Mouse (Mus musculus) mature B cell (primary cell): ENCODE results near the gene Olfr971.
"Not testable (repeated sequence)": the region's sequence is repeated elsewhere in the genome, so short reads cannot be mapped to it uniquely, and the experiment has no call there.

Experiments used
- in situ Hi-C: fragments of 300-500 bp; cut with MboI; formaldehyde crosslinking; loops from 2 replicates; pipeline ENCODE4 v1.14.3; 2019

Olfr971 gene

GRCm38 (mm10) chr9:39836576-39836975 is at the start of gene Olfr971:
Gene Olfr971 (plus strand): TSS chr9:39836876.
- in situ Hi-C loops: not testable (repeated sequence)

GRCm38 (mm10) chr9:39790558-39790957 is 46.1 kb upstream of the Olfr971 start, which contains the start of gene Olfr969:
Gene Olfr969 (plus strand): TSS chr9:39790945.
- in situ Hi-C loops: no loop called here

DNA sequence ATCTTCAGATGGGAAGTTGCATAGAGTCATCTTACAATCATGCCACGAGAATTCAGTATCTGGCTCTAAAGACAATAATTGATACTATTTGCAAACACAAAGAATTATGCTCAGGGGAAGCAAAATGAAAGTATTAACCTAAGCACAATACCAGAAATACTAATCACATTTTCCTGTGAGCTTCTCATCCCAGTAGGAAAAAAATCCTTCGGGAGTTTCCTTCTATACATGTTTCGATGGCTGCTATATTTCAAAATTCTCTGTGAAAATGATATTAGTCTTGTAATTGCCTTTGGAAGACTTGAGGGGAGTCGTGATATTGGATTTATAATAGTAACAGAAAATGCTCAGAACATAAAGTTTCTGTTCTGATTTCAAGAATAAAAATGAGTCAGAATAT is 28.1 kb upstream of the Olfr971 start, which contains the start of gene Olfr970:
TSS of gene Olfr970 (plus strand) at position 301 of the 400 bp plus-strand sequence.
- in situ Hi-C loops: no loop called here

DNA sequence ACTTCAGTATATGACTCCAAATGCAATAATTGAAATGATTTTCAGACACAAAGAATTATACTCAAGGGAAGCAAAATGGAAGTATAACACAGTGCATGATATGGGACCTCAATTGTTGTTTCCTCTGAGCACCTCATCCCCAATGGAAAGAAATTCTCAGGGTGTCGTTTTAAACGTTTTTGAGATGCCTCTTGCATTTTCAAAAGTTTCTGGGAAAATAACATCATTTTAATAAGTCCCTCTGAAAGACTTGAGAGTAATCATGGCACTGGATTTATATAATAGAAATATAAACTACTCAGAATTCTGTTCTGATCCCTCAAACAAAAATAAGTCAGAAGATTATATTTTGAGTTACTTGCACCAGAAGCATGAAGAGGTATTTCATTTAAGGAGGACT is 29.4 kb downstream of the Olfr971 start, which contains the start of gene Olfr972:
TSS of gene Olfr972 (plus strand) at position 301 of the 400 bp plus-strand sequence.
- in situ Hi-C loops: no loop called here

GRCm38 (mm10) chr9:39871986-39872385 is 35.3 kb downstream of the Olfr971 start:
- in situ Hi-C loops: not testable (repeated sequence)

DNA sequence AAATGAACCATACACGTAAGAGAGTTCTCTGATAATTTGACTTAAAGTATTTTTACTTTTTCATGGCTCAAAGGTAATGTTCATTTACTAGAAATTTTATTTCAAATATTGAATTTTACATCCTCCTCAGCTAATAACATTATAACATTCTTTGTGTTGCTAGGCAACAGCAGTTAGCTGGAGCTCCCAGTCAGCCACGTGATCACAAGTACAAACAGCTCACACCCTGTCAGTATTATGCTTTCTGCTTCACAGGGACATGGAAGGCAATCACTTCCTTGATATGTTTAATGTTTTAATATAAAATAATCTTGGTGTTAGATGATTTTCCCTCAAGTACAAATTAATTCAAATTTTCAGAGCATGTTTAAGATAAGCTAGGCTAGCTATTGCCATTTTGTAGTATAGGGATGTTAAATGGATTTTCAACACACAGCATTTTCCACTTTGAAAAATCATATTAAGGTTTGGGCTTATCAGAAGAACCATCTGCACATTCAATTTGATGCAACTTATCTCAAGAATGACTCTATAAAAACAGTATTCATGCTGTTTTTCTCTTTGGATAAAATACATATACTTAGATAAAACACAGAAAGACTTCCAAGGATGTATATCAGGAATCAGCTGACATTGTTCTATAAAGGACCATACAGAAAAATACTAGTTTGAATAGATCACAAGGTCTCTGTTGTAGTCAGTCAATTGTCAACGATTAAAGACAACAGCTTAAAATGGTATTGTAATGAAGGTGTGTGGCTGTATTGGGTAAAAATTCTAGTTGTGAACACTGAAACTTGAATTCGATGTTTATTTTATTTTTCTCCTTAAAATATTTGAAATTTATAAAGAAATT is 41.1 kb downstream of the Olfr971 start:
- in situ Hi-C loops: not testable (repeated sequence)
